Mouse (Mus musculus): Measurements from ENCODE around the gene Zfp866. TPM values are rescaled to one million over a fixed set of nuclear protein-coding genes. Genes with fewer than 3 reads are reported as not detected.

Zfp866 gene
- total and polyA plus RNA-seq, 3 experiments = 14.3 to 16.0 (median 14.4) TPM

- TF ChIP-seq HCFC1 (IDR thresholded peaks at IDR 0.05; ENCODE audit: low read depth, low read length) (peak; percentile 68), TBP (conservative IDR thresholded peaks at IDR 0.05; ENCODE audit: low read depth, low read length) (peak; percentile 68), NELFE (IDR thresholded peaks at IDR 0.05; ENCODE audit: low read depth, low read length) (peak; percentile 97), PAX5 (IDR thresholded peaks at IDR 0.05; ENCODE audit: low read length) (no peak)
Measured at GRCm38 (mm10) chr8:69749544-69750454, 41.2 kb downstream of the Zfp866 start, which contains the start of gene Zfp963 (continued).

- H3K79me2 ChIP-seq (replicated peaks; ENCODE audit: control insufficient read depth, extremely low read depth, insufficient read depth, poor library complexity, severe bottlenecking) = no peaks in the 10 kb centered on the region
- H3K4me3 ChIP-seq (replicated peaks in 1 of 3; ENCODE audit: low read depth in 2 of 3, low read length in 2 of 3, poor library complexity in 1 of 3) = no peak overlapping the region
- no peak overlapping the region for H3K27ac ChIP-seq (ENCODE audit: insufficient read depth, low read depth)
- H3K36me3 ChIP-seq (replicated peaks in 1 of 2; ENCODE audit: control insufficient read depth in 1 of 2, insufficient read depth in 1 of 2, low read length in 1 of 2) = peaks cover 12 to 23% of the 10 kb centered on the region in 2 experiments
- no peak overlapping the region for H3K9ac ChIP-seq (ENCODE audit: insufficient read depth, low read depth)
- in situ Hi-C loops (cut with MboI; ENCODE audit: low pct_ligation_motif_present, low pct_unique_long_range_greater_than_20kb, low sequenced_read_pairs) = no loop called here
- no peaks in the 10 kb centered on the region for H3K4me1 ChIP-seq (ENCODE audit: control insufficient read depth in 1 of 2, insufficient read depth in 2 of 2)
- no peaks in the 10 kb centered on the region for H3K9me3 ChIP-seq (replicated peaks; ENCODE audit: low read length)
- no peak for DNase-seq (ENCODE audit: extremely low read depth)
- dilution Hi-C loops (cut with MboI; ENCODE audit: extremely low pct_ligation_motif_present, extremely low pct_unique_long_range_greater_than_20kb, low sequenced_read_pairs) = no loop called here
- H3K27me3 ChIP-seq (replicated peaks) = no peaks in the 10 kb centered on the region
- TF ChIP-seq JUN (IDR thresholded peaks at IDR 0.05; ENCODE audit: insufficient read depth, low read depth, low read length) = no peak
- no peak for TF ChIP-seq NRF1 (IDR thresholded peaks at IDR 0.05; ENCODE audit: low read depth, low read length)
- TF ChIP-seq CHD1 (IDR thresholded peaks at IDR 0.05; ENCODE audit: low read depth, low read length) = no peak
- TF ChIP-seq GABPA (IDR thresholded peaks at IDR 0.05; ENCODE audit: insufficient replicate concordance, low read depth, low read length) = no peak
- no peak overlapping the region for H3K4me2 ChIP-seq (ENCODE audit: insufficient read depth, low read depth, poor library complexity, severe bottlenecking)
Measured at GRCm38 (mm10) chr8:69741231-69741630, 49.7 kb downstream of the Zfp866 start.

GRCm38 (mm10) chr8:69740763-69741162 lies 50.2 kb downstream of the Zfp866 start:
- dilution Hi-C loops (cut with MboI; ENCODE audit: extremely low pct_ligation_motif_present, extremely low pct_unique_long_range_greater_than_20kb, low sequenced_read_pairs) = no loop called here

More at GRCm38 (mm10) chr8:69740763-69741162, 50.2 kb downstream of the Zfp866 start:
- Histone ChIP-seq H3K4me2 (ENCODE audit: insufficient read depth, low read depth, poor library complexity, severe bottlenecking) (no peak overlapping the region), H3K4me3 (replicated peaks in 1 of 3; ENCODE audit: low read depth in 2 of 3, low read length in 2 of 3, poor library complexity in 1 of 3) (no peak overlapping the region), H3K27ac (ENCODE audit: insufficient read depth, low read depth) (no peak overlapping the region), H3K36me3 (replicated peaks in 1 of 2; ENCODE audit: control insufficient read depth in 1 of 2, insufficient read depth in 1 of 2, low read length in 1 of 2) (peaks cover 12 to 21% of the 10 kb centered on the region in 2 experiments), H3K4me1 (ENCODE audit: control insufficient read depth in 1 of 2, insufficient read depth in 2 of 2) (no peaks in the 10 kb centered on the region), H3K9me3 (replicated peaks; ENCODE audit: low read length) (no peaks in the 10 kb centered on the region), H3K27me3 (replicated peaks) (no peaks in the 10 kb centered on the region), H3K79me2 (replicated peaks; ENCODE audit: control insufficient read depth, extremely low read depth, insufficient read depth, poor library complexity, severe bottlenecking) (no peaks in the 10 kb centered on the region), H3K9ac (ENCODE audit: insufficient read depth, low read depth) (no peak overlapping the region)
- DNase-seq (ENCODE audit: extremely low read depth) = no peak
- in situ Hi-C loops (cut with MboI; ENCODE audit: low pct_ligation_motif_present, low pct_unique_long_range_greater_than_20kb, low sequenced_read_pairs) = no loop called here
- no peak for TF ChIP-seq MEF2A (IDR thresholded peaks at IDR 0.05; ENCODE audit: borderline replicate concordance, low read depth, low read length)
- no peak for TF ChIP-seq MAZ (IDR thresholded peaks at IDR 0.05; ENCODE audit: low read depth, low read length)
- TF ChIP-seq GABPA (IDR thresholded peaks at IDR 0.05; ENCODE audit: insufficient replicate concordance, low read depth, low read length) = no peak
- TF ChIP-seq JUN (IDR thresholded peaks at IDR 0.05; ENCODE audit: insufficient read depth, low read depth, low read length) = no peak
